Mouse (Mus musculus): ENCODE measurements around the gene Fam131b. TPM values are rescaled to one million over a fixed set of nuclear protein-coding genes. Genes with fewer than 3 reads are reported as not detected.
A peak's percentile ranks its signal among the peaks of the same experiment; 100 is the strongest.

The Fam131b gene
- polyA plus RNA-seq, 1 experiment, result 11.9 TPM

GRCm38 (mm10) chr6:42326509-42326908 lies 2.1 kb upstream of the Fam131b start:
- TF ChIP-seq POLR2A (IDR thresholded peaks at IDR 0.05; ENCODE audit: control insufficient read depth, low read depth, low read length) (no peak), CTCF (IDR thresholded peaks at IDR 0.05; ENCODE audit: control insufficient read depth, insufficient read depth, insufficient replicate concordance, low read depth, low read length) (no peak)
- Histone ChIP-seq H3K36me3 (ENCODE audit: control insufficient read depth, insufficient read depth, low read length) (no peaks in the 10 kb centered on the region), H3K4me1 (ENCODE audit: control insufficient read depth, insufficient read depth, low read length) (peaks cover 4% of the 10 kb centered on the region), H3K4me3 (ENCODE audit: control insufficient read depth, low read depth, low read length) (no peak overlapping the region), H3K27ac (ENCODE audit: control insufficient read depth, insufficient read depth, low read depth, low read length) (no peak overlapping the region), H3K27me3 (ENCODE audit: control insufficient read depth, insufficient read depth, low read length) (peaks cover 4% of the 10 kb centered on the region; the same call in 1 of the 2 replicates)

GRCm38 (mm10) chr6:42325268-42325609 lies 796 bp upstream of the Fam131b start:
- Histone ChIP-seq H3K27me3 (ENCODE audit: control insufficient read depth, insufficient read depth, low read length) (peaks cover 4% of the 10 kb centered on the region; the same call in 1 of the 2 replicates), H3K4me1 (ENCODE audit: control insufficient read depth, insufficient read depth, low read length) (peaks cover 4% of the 10 kb centered on the region), H3K27ac (ENCODE audit: control insufficient read depth, insufficient read depth, low read depth, low read length) (no peak overlapping the region), H3K36me3 (ENCODE audit: control insufficient read depth, insufficient read depth, low read length) (no peaks in the 10 kb centered on the region), H3K4me3 (ENCODE audit: control insufficient read depth, low read depth, low read length) (peak overlapping the region; percentile 80)
- peak; percentile 80; the same call in 1 of the 2 replicates for TF ChIP-seq CTCF (IDR thresholded peaks at IDR 0.05; ENCODE audit: control insufficient read depth, insufficient read depth, insufficient replicate concordance, low read depth, low read length)
- no peak for TF ChIP-seq POLR2A (IDR thresholded peaks at IDR 0.05; ENCODE audit: control insufficient read depth, low read depth, low read length)

- peaks cover 4% of the 10 kb centered on the region; the same call in 1 of the 2 replicates for H3K27me3 ChIP-seq (ENCODE audit: control insufficient read depth, insufficient read depth, low read length)
- H3K4me1 ChIP-seq (ENCODE audit: control insufficient read depth, insufficient read depth, low read length), result peaks cover 4% of the 10 kb centered on the region
- no peak overlapping the region for H3K27ac ChIP-seq (ENCODE audit: control insufficient read depth, insufficient read depth, low read depth, low read length)
- TF ChIP-seq POLR2A (IDR thresholded peaks at IDR 0.05; ENCODE audit: control insufficient read depth, low read depth, low read length) (no peak), CTCF (IDR thresholded peaks at IDR 0.05; ENCODE audit: control insufficient read depth, insufficient read depth, insufficient replicate concordance, low read depth, low read length) (no peak)
- H3K4me3 ChIP-seq (ENCODE audit: control insufficient read depth, low read depth, low read length), result peak overlapping the region; percentile 80
- no peaks in the 10 kb centered on the region for H3K36me3 ChIP-seq (ENCODE audit: control insufficient read depth, insufficient read depth, low read length)
These were observed 369 bp downstream of the Fam131b start for GRCm38 (mm10) chr6:42324067-42324481.

GRCm38 (mm10) chr6:42323371-42324066 lies 924 bp downstream of the Fam131b start:
- no peak overlapping the region for H3K27ac ChIP-seq (ENCODE audit: control insufficient read depth, insufficient read depth, low read depth, low read length)

DNA sequence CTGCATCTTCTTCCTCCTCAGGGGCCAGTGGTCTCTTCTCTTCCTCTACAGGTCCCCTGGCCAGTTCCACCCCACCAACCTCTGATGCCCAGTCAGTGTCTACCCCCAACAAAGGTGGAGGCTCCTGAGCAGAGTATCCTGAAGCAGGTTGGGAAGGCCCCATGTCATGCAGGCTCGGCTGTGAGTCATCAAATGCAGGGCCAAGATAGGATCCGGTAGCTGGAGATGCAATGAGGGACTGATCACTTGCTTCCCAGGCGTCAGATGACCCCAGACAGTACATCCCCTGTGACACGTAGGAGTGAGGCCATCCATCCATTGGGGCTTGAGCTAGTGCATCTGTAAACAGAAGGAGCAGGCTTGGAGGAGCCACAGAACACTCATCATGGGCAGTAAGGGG lies 6.2 kb downstream of the Fam131b start:
- Histone ChIP-seq H3K27ac (ENCODE audit: control insufficient read depth, insufficient read depth, low read depth, low read length) (no peak overlapping the region), H3K36me3 (ENCODE audit: control insufficient read depth, insufficient read depth, low read length) (no peaks in the 10 kb centered on the region; the same call in 1 of the 2 replicates), H3K4me1 (ENCODE audit: control insufficient read depth, insufficient read depth, low read length) (no peaks in the 10 kb centered on the region), H3K4me3 (ENCODE audit: control insufficient read depth, low read depth, low read length) (no peak overlapping the region), H3K27me3 (ENCODE audit: control insufficient read depth, insufficient read depth, low read length) (no peaks in the 10 kb centered on the region)
- TF ChIP-seq CTCF (IDR thresholded peaks at IDR 0.05; ENCODE audit: control insufficient read depth, insufficient read depth, insufficient replicate concordance, low read depth, low read length), result no peak
- no peak for TF ChIP-seq POLR2A (IDR thresholded peaks at IDR 0.05; ENCODE audit: control insufficient read depth, low read depth, low read length)

More at GRCm38 (mm10) chr6:42323371-42324066, 924 bp downstream of the Fam131b start:
- peaks cover 4% of the 10 kb centered on the region; the same call in 1 of the 2 replicates for H3K27me3 ChIP-seq (ENCODE audit: control insufficient read depth, insufficient read depth, low read length)
- TF ChIP-seq POLR2A (IDR thresholded peaks at IDR 0.05; ENCODE audit: control insufficient read depth, low read depth, low read length) (no peak), CTCF (IDR thresholded peaks at IDR 0.05; ENCODE audit: control insufficient read depth, insufficient read depth, insufficient replicate concordance, low read depth, low read length) (no peak)
- H3K4me3 ChIP-seq (ENCODE audit: control insufficient read depth, low read depth, low read length), result peak overlapping the region; percentile 80
- no peaks in the 10 kb centered on the region for H3K36me3 ChIP-seq (ENCODE audit: control insufficient read depth, insufficient read depth, low read length)
- H3K4me1 ChIP-seq (ENCODE audit: control insufficient read depth, insufficient read depth, low read length), result peaks cover 4% of the 10 kb centered on the region

DNA sequence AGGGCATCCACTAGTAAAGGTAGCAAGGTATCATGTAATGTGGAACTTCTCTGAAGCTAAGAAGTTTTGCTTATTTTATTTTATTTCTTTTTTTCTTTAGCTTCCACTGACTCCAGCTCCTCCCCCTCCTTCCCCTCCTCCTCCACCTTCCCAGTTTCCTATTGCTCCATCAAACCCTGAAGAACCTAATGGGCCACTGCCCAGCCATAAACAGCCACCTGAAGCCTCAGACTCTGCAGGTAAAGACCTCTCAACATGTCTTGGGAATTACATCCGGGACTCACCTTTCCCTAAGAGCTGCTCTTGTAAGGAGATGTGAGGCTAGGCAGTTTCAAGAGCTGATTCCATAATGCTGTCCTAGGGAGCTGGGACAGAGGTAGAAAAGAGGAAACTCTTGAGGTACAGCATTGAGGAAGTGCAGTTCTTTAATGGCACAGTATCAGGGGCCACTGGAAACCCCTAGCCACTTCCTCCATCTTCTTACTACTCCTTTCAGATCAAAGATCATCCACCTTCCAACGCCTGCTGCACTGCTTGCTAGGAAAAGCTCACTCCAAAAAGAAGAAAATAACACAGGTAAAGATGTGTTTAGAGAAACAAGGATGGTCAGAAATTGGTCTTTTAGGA lies 13.9 kb downstream of the Fam131b start:
- Histone ChIP-seq H3K36me3 (ENCODE audit: control insufficient read depth, insufficient read depth, low read length) (no peaks in the 10 kb centered on the region; the same call in 1 of the 2 replicates), H3K27ac (ENCODE audit: control insufficient read depth, insufficient read depth, low read depth, low read length) (no peak overlapping the region), H3K4me3 (ENCODE audit: control insufficient read depth, low read depth, low read length) (no peak overlapping the region), H3K27me3 (ENCODE audit: control insufficient read depth, insufficient read depth, low read length) (no peaks in the 10 kb centered on the region), H3K4me1 (ENCODE audit: control insufficient read depth, insufficient read depth, low read length) (no peaks in the 10 kb centered on the region)
- TF ChIP-seq CTCF (IDR thresholded peaks at IDR 0.05; ENCODE audit: control insufficient read depth, insufficient read depth, insufficient replicate concordance, low read depth, low read length) (no peak), POLR2A (IDR thresholded peaks at IDR 0.05; ENCODE audit: control insufficient read depth, low read depth, low read length) (no peak)

GRCm38 (mm10) chr6:42309816-42310378 lies 14.5 kb downstream of the Fam131b start:
- 0 out of 2 replicates have a peak, but pooled peaks have one; percentile 0 for TF ChIP-seq CTCF (IDR thresholded peaks at IDR 0.05; ENCODE audit: control insufficient read depth, insufficient read depth, insufficient replicate concordance, low read depth, low read length)
- TF ChIP-seq POLR2A (IDR thresholded peaks at IDR 0.05; ENCODE audit: control insufficient read depth, low read depth, low read length), result no peak
- H3K4me1 ChIP-seq (ENCODE audit: control insufficient read depth, insufficient read depth, low read length), result no peaks in the 10 kb centered on the region
- no peaks in the 10 kb centered on the region; the same call in 1 of the 2 replicates for H3K36me3 ChIP-seq (ENCODE audit: control insufficient read depth, insufficient read depth, low read length)
- no peak overlapping the region for H3K27ac ChIP-seq (ENCODE audit: control insufficient read depth, insufficient read depth, low read depth, low read length)
- H3K4me3 ChIP-seq (ENCODE audit: control insufficient read depth, low read depth, low read length), result no peak overlapping the region
- H3K27me3 ChIP-seq (ENCODE audit: control insufficient read depth, insufficient read depth, low read length), result no peaks in the 10 kb centered on the region

Measured in testis, adult 2 months (tissue).